Mouse (Mus musculus) thymus, postnatal 36 days (tissue): ENCODE measurements around the gene Nat9.

Experiments
- DNase-seq, 2 experiments: peaks; one replicate each; pipeline ENCODE4 v3.0.0; 2022; ENCODE audit warnings: mixed read lengths in 2 of 2

The Nat9 gene

GRCm38 (mm10) chr11:115212116-115212515, 24.5 kb upstream of the Nat9 start:
- DNase-seq, result no peak

GRCm38 (mm10) chr11:115209958-115210357, 22.3 kb upstream of the Nat9 start:
- no peak for DNase-seq

- DNase-seq, result no peak
These were observed 21.4 kb upstream of the Nat9 start for GRCm38 (mm10) chr11:115208776-115209732.

GRCm38 (mm10) chr11:115208126-115208525, 20.5 kb upstream of the Nat9 start:
- no peak for DNase-seq

GRCm38 (mm10) chr11:115202756-115203155, 15.1 kb upstream of the Nat9 start:
- no peak for DNase-seq

- peak; percentile 80 to 82 for DNase-seq
These were observed 14.7 kb upstream of the Nat9 start for GRCm38 (mm10) chr11:115202316-115202715.

- DNase-seq, result no peak
These were observed 12.9 kb upstream of the Nat9 start for GRCm38 (mm10) chr11:115200520-115200919.

- no peak for DNase-seq
These were observed 11.3 kb upstream of the Nat9 start for GRCm38 (mm10) chr11:115198932-115199384.

GRCm38 (mm10) chr11:115197558-115197957, 9.9 kb upstream of the Nat9 start:
- DNase-seq, result no peak

GRCm38 (mm10) chr11:115195933-115196332, 8.3 kb upstream of the Nat9 start:
- DNase-seq, result no peak

GRCm38 (mm10) chr11:115194693-115195092, 7.0 kb upstream of the Nat9 start:
- DNase-seq, result no peak

GRCm38 (mm10) chr11:115192180-115192579, 4.5 kb upstream of the Nat9 start:
- DNase-seq, result peak in 1 of 2 experiments; percentile 30

GRCm38 (mm10) chr11:115189304-115189703, 1.6 kb upstream of the Nat9 start:
- DNase-seq, result no peak

- no peak for DNase-seq
These were observed 1.0 kb upstream of the Nat9 start for GRCm38 (mm10) chr11:115188539-115189231.

- peak; percentile 100 for DNase-seq
These were observed 427 bp downstream of the Nat9 start, which contains the start of gene Tmem104 for GRCm38 (mm10) chr11:115187224-115187639. Gene Tmem104 (plus strand): TSS chr11:115187487.

- DNase-seq, result peak in 1 of 2 experiments; percentile 49
These were observed 2.7 kb downstream of the Nat9 start for GRCm38 (mm10) chr11:115184973-115185372.

GRCm38 (mm10) chr11:115181913-115182638, 5.6 kb downstream of the Nat9 start:
- peak; percentile 88 to 91 for DNase-seq

GRCm38 (mm10) chr11:115179881-115180280, 7.8 kb downstream of the Nat9 start:
- no peak for DNase-seq

- no peak for DNase-seq
These were observed 8.5 kb downstream of the Nat9 start for GRCm38 (mm10) chr11:115179191-115179590.

GRCm38 (mm10) chr11:115178766-115179165, 8.9 kb downstream of the Nat9 start:
- DNase-seq, result no peak

- DNase-seq, result no peak
These were observed 10.0 kb downstream of the Nat9 start for GRCm38 (mm10) chr11:115177559-115178195.
